Mouse (Mus musculus): ENCODE results near the gene Ppp1r3c. TPM values are rescaled to one million over a fixed set of nuclear protein-coding genes. Genes with fewer than 3 reads are reported as not detected.

Gene Ppp1r3c
- total and polyA plus RNA-seq, 3 experiments, result not detected

DNA sequence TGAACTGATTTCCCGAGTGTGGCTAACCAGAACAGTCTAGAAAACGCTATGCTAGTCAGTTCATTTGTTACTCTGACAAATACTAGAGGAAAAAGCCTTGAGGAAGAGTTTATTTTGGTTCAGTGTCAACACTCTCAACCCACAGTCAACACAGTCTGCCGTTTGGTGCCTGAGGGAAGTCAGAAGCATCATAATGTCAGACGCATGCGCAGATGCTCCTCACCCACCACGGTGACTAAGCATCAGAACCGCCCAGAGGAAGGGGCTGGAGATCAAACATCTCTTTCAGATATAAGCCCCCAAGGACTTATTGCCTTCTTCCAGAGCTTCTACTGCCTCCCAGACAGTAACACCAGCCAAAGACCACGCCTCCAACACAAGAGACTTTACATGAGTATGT, 15.3 kb downstream of the Ppp1r3c start:
- DNase-seq (ENCODE audit: low read depth, low spot score), result no peak
- TF ChIP-seq TBP (IDR thresholded peaks at IDR 0.05; ENCODE audit: low read depth, low read length) (no peak), GATA1 (IDR thresholded peaks at IDR 0.05; ENCODE audit: low read depth, low read length) (no peak), MAFK (IDR thresholded peaks at IDR 0.05; ENCODE audit: borderline replicate concordance, low read depth, low read length) (no peak), MAZ (IDR thresholded peaks at IDR 0.05; ENCODE audit: low read depth, low read length) (no peak), USF2 (IDR thresholded peaks at IDR 0.05; ENCODE audit: borderline replicate concordance in 1 of 2, insufficient read depth in 1 of 2, low read depth in 1 of 2, low read length in 2 of 2) (no peak), NRF1 (IDR thresholded peaks at IDR 0.05; ENCODE audit: insufficient read depth, low read depth, low read length, poor library complexity, severe bottlenecking) (no peak), USF1 (IDR thresholded peaks at IDR 0.05; ENCODE audit: low read depth, low read length) (no peak)
- Histone ChIP-seq H3K27me3 (ENCODE audit: control insufficient read depth in 1 of 2, insufficient read depth in 2 of 2, low read length in 2 of 2) (peaks cover 3 to 4% of the 10 kb centered on the region in 2 experiments; a peak in 2 of 4 replicates), H3K9ac (ENCODE audit: control insufficient read depth, low read depth, low read length, poor library complexity, severe bottlenecking) (no peak overlapping the region), H3K9me3 (replicated peaks; ENCODE audit: insufficient read depth, low read length) (no peaks in the 10 kb centered on the region), H3K27ac (ENCODE audit: control insufficient read depth, low read depth, low read length) (no peak overlapping the region), H3K36me3 (ENCODE audit: control insufficient read depth in 1 of 2, insufficient read depth in 2 of 2, low read length in 2 of 2) (no peaks in the 10 kb centered on the region), H3K4me3 (ENCODE audit: control insufficient read depth in 1 of 2, insufficient read depth in 1 of 2, low read depth in 2 of 2, low read length in 2 of 2) (no peak overlapping the region), H3K79me2 (ENCODE audit: control insufficient read depth, insufficient read depth, low read length, poor library complexity) (no peaks in the 10 kb centered on the region), H3K4me1 (ENCODE audit: control insufficient read depth in 1 of 2, insufficient read depth in 2 of 2, low read length in 2 of 2) (no peaks in the 10 kb centered on the region)

DNA sequence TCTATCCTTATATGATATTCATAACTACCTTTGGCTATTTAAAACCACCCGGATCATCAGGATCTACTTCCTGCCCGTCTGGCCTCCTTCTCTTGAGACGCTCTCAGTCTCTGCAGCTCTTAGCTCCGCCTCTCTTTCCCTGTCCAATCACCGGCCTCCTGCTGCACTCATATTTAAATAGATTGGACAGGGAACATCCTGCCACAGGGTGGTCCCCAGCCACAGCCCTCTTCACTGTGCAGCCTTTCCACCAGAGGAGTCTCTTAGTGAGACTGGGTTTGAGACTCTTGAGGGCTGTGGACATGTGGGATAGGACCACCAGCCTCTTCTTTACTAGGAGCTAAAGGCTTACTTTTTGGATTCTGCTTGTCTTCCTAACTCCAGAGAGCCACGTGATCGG, 20.2 kb downstream of the Ppp1r3c start:
- Histone ChIP-seq H3K27ac (ENCODE audit: control insufficient read depth, low read depth, low read length) (no peak overlapping the region), H3K9ac (ENCODE audit: control insufficient read depth, low read depth, low read length, poor library complexity, severe bottlenecking) (no peak overlapping the region), H3K27me3 (ENCODE audit: control insufficient read depth in 1 of 2, insufficient read depth in 2 of 2, low read length in 2 of 2) (peaks cover 0 to 4% of the 10 kb centered on the region in 2 experiments; a peak in 1 of 4 replicates), H3K36me3 (ENCODE audit: control insufficient read depth in 1 of 2, insufficient read depth in 2 of 2, low read length in 2 of 2) (no peaks in the 10 kb centered on the region), H3K4me1 (ENCODE audit: control insufficient read depth in 1 of 2, insufficient read depth in 2 of 2, low read length in 2 of 2) (no peaks in the 10 kb centered on the region), H3K4me3 (ENCODE audit: control insufficient read depth in 1 of 2, insufficient read depth in 1 of 2, low read depth in 2 of 2, low read length in 2 of 2) (no peak overlapping the region), H3K79me2 (ENCODE audit: control insufficient read depth, insufficient read depth, low read length, poor library complexity) (no peaks in the 10 kb centered on the region), H3K9me3 (replicated peaks; ENCODE audit: insufficient read depth, low read length) (no peaks in the 10 kb centered on the region)
- TF ChIP-seq USF1 (IDR thresholded peaks at IDR 0.05; ENCODE audit: low read depth, low read length) (no peak), TCF12 (IDR thresholded peaks at IDR 0.05; ENCODE audit: low read depth, low read length) (no peak), MAFK (IDR thresholded peaks at IDR 0.05; ENCODE audit: borderline replicate concordance, low read depth, low read length) (no peak), MXI1 (IDR thresholded peaks at IDR 0.05; ENCODE audit: low read depth, low read length) (no peak), ETS1 (IDR thresholded peaks at IDR 0.05; ENCODE audit: low read depth, low read length) (no peak), POLR2AphosphoS2 (IDR thresholded peaks at IDR 0.05; ENCODE audit: low read length) (no peak), MAZ (IDR thresholded peaks at IDR 0.05; ENCODE audit: low read depth, low read length) (no peak)
- DNase-seq (ENCODE audit: low read depth, low spot score), result no peak

DNA sequence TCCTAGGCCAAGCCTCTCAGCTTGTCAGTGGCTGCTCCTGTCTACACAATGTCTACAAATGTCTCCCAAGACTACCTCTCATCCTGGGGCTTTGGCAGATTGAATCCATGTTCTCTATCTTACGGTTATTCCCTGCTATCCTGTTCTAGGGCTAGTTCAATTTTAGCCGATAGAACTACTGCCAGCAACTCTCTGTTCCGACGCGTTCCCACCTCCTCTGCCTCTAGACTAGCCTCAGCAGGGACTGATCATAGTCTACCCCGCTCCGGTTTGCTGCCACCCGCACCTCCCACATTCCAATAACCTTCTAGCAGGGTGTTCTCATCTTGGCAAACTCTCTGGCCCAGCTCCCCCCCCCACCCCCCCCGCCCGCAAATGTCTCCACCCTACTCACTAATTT, 20.9 kb downstream of the Ppp1r3c start:
- H3K9ac ChIP-seq (ENCODE audit: control insufficient read depth, low read depth, low read length, poor library complexity, severe bottlenecking), result no peak overlapping the region
- no peak overlapping the region for H3K27ac ChIP-seq (ENCODE audit: control insufficient read depth, low read depth, low read length)
- H3K4me1 ChIP-seq (ENCODE audit: control insufficient read depth in 1 of 2, insufficient read depth in 2 of 2, low read length in 2 of 2), result no peaks in the 10 kb centered on the region
- no peak overlapping the region for H3K4me3 ChIP-seq (ENCODE audit: control insufficient read depth in 1 of 2, insufficient read depth in 1 of 2, low read depth in 2 of 2, low read length in 2 of 2)
- H3K79me2 ChIP-seq (ENCODE audit: control insufficient read depth, insufficient read depth, low read length, poor library complexity), result no peaks in the 10 kb centered on the region
- H3K36me3 ChIP-seq (ENCODE audit: control insufficient read depth in 1 of 2, insufficient read depth in 2 of 2, low read length in 2 of 2), result no peaks in the 10 kb centered on the region
- TF ChIP-seq E2F4 (IDR thresholded peaks at IDR 0.05; ENCODE audit: borderline replicate concordance, low read depth, low read length) (no peak), RCOR1 (IDR thresholded peaks at IDR 0.05; ENCODE audit: low read depth, low read length) (no peak)
- DNase-seq (ENCODE audit: low read depth, low spot score), result no peak
- H3K9me3 ChIP-seq (replicated peaks; ENCODE audit: insufficient read depth, low read length), result no peaks in the 10 kb centered on the region
- H3K27me3 ChIP-seq (ENCODE audit: control insufficient read depth in 1 of 2, insufficient read depth in 2 of 2, low read length in 2 of 2), result peaks cover 0 to 4% of the 10 kb centered on the region in 2 experiments; a peak in 1 of 4 replicates
